Mouse (Mus musculus) ovary, postnatal 36 days (tissue): ENCODE results near the gene Lrp1.

Experiments used
- DNase-seq: peaks from one replicate; pipeline ENCODE4 v3.0.0; 2022; ENCODE audit warnings: low spot score, mixed read lengths

Lrp1 gene

DNA sequence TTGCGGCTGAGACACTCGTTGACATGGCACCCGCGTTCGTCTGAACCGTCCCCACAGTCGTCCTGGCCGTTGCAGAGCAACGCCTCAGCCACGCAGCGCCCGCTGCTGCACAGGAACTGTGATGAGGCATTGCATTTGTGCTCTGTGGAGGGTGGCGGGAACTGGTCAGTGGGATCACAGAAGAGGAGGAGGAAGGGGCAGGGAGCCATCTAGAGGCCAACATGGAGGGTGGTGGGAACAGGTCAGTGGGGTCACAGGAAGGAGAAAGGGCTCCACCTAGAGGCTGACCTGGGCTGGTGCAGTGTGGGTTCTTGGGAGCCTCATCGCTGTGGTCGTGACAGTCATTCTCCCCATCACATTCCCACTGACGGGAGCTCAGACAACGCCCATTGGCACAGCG is 65.2 kb downstream of the Lrp1 start:
- DNase-seq: no peak

DNA sequence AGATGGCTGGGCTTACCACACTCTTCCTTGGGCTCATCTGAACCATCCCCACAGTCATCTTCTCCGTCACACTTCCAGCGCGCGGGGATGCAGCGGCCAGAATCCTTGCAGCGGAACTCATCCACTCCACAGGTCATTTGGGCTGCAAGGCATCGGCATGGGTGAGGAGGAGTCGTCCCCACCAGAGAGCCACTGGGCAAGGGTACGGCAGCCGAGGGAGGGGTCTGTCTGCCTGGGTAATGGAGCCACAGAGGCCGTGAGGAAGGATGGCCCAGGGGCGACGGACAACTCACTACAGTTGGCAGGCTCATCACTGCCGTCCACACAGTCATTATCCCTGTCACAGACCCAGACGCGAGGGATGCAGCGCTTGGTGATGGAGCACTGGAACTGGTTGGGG is 71.1 kb downstream of the Lrp1 start:
- DNase-seq: no peak

GRCm38 (mm10) chr10:127548236-127548635 is 72.7 kb downstream of the Lrp1 start:
- DNase-seq: no peak

DNA sequence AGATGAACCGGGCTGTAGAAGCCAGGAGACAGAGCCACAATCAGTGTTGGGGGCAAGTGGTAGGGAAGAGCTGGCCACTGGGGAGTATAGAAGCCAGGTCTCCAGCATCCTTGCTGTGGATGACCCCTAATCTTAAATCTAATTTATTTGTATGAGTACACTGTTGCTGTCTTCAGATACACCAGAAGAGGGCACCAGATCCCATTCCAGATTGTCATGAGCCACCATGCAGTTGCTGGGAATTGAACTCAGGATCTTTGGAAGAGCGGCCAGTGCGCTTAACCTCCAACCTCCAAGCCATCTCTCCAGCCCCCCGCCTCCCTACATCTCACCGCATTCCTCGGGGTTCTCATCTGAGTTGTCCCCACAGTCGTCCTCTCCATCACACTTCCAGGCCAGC is 74.4 kb downstream of the Lrp1 start:
- no peak for DNase-seq

DNA sequence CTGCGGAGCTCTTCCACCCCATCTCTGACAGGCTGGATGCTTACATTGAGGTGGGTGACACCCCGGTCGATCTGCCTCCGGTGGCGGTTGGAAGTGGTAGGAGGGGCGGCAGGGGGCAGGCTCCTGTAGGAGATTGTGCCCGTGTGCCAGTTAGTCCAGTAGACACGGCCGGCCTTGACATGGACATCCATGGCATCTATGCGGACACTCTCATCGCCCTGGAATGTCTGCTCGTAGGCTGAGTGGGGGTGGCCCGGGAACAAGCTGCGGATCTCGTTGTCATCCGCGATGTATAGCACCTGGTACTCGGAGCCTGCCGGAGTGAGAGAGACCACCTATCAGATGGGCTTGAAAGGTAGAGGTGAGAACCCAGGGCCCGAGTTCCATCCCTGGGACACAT is 76.6 kb downstream of the Lrp1 start:
- DNase-seq: no peak

DNA sequence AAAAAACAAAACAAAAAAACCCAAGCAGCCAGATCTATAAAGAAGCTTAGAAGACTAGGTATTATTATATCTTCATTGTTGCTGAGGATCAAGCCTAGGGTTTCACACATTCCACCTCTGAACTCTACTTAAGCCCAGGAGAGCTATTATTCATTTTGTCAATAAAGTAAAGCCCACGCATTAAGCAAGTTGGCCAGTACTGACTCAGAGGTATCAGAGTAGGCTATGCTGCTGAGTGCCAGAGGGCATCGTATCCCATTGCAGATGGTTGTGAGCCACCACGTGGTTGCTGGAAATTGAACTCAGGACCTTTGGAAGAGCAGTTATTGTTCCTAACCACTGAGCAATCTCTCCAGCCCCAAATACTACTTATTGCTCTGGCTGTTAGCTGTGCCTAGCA is 77.0 kb downstream of the Lrp1 start:
- DNase-seq: no peak

- DNase-seq: no peak
Measured at GRCm38 (mm10) chr10:127542720-127543119, 78.2 kb downstream of the Lrp1 start.

- no peak for DNase-seq
Measured at GRCm38 (mm10) chr10:127542084-127542483, 78.9 kb downstream of the Lrp1 start.

- DNase-seq: no peak
Measured at GRCm38 (mm10) chr10:127541510-127541909, 79.4 kb downstream of the Lrp1 start.

DNA sequence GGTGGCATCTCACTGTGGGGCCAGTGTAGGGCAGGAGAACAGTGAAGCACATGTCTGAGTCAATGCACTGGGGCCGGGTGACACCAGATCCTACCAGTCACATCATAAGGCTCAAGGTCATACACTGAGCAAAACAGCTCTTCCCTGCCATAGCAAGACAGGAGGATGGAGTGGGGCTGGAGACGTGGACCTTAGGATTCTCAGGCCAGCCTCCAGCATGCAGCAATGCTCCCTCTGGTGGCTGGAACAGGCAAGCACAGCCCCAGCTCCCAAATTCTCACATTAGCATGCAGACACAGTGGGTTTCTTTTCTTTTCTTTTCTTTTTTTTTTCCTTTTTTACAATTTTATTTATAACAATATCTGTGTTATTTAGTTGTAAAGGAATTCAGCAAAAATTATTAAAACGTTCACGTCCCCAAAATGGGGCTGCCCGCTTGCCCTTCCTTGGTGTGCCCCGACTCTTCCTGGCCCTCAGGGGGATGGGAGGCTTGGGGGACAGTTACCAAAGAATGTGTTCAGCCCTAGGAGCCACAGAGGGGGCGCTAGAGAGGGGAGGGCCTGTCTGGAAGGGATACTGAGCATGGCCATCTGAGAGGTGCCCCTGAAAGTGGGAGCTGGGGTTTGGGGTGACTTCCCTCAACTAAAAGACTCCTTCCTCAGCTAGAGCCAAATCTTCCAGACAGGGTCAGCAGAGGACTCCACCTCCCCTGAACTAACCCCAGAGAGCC is 82.9 kb downstream of the Lrp1 start:
- peak; percentile 75 for DNase-seq

DNA sequence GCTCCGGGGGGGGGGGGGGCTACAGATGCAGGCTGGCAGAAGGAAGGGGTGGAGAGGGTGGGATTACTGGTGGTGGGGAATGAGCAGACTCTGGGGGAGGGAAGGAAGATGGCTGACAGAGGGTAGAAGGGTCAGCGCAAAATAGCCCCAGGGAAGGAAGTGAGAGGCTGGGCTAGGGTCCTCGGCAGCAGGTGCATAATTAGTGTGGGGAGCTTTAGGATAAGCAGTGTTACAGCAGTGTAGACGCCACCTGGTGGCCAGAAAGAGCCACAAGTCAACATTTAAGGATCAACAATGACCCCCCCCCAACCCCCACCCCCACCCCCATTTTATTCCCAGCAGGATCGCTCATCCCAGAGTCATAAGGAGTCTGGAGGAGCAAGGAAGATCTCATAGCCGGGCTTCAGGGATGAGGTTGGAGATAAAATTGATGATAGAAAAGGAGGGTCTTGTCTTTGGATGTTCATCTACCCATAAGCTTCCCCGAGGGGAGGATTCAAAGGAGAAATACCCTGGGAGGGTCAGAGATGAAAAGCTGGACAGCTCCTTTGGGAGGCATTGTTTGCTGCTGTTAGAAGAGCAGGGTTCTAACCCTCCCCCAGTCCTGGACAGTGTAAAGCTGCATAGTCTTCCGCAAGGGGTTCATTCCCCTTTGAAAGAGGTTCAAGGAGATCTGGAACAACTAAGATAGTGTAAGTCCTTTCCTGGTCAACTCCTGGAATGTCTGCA is 84.2 kb downstream of the Lrp1 start:
- no peak for DNase-seq

DNA sequence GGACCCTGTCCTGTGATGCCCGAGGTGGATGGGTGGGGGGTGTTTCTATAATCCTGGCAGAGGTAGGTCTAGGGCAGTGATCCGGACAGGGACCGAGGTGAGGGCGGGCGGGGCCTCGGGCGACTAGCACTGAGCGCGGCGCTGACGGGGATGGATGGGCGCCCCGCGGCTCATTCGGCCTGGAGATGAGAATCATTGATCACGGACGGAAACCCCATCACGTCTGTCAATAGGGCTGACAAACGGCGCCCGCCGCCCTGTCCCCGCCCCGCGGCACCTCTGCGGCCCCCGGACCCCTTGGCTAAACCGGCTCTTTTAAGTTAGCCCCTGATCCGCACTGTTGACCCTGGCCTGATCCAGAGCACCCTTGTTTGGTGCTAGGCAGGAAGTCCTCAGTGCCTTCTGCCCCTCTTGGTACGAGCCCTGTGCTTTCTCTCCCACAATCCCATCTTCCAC is 86.0 kb downstream of the Lrp1 start:
- no peak for DNase-seq

GRCm38 (mm10) chr10:127534036-127534928 is 86.7 kb downstream of the Lrp1 start, which contains the start of gene Nxph4:
Nxph4 (minus strand) TSS chr10:127534559.
- DNase-seq: no peak

DNA sequence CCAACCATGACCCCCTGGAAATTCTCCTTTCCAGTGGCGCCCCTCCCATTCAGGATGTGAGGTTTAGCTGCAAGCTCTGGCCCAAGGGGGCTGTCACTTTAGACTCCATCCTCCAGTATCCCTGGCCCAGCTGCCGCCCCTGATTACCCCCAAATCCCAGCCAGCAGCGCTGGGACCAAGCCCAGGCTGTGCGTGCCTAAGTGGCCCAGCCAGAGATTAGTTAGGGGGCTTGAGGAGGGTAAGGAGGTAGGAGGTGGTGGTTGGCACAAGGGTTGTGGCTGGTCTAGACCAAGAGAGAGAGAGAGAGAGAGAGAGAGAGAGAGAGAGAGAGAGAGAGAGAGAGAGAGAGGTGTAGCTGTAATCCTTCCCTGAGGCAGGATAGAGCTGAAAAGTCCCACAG is 89.4 kb downstream of the Lrp1 start:
- DNase-seq: no peak

- DNase-seq: no peak
Measured at GRCm38 (mm10) chr10:127530945-127531344, 90.0 kb downstream of the Lrp1 start.

GRCm38 (mm10) chr10:127527481-127527880 is 93.5 kb downstream of the Lrp1 start:
- no peak for DNase-seq

- peak; percentile 73 for DNase-seq
Measured at GRCm38 (mm10) chr10:127526681-127527080, 94.3 kb downstream of the Lrp1 start.

DNA sequence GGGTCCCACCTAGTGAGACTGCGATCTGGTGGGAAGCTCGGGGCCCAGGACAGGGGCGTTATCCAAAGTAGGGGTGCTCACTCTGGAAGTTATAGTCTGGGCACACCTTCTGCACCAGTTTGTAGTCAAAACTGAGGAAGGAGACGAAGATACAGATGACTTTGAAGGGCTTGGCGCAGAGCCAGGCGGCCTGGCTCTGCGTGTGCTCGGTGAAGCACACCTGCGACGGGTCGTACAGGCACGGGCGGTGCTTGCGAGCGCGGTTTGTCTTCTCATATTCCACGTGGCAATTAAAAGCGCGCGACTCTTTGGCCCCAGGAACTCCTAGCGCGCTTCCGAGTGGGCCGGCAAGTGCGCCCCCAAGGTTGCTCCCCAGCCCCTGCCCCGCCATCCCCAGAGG is 94.9 kb downstream of the Lrp1 start:
- DNase-seq: no peak

GRCm38 (mm10) chr10:127524646-127525255 is 96.2 kb downstream of the Lrp1 start:
- no peak for DNase-seq

DNA sequence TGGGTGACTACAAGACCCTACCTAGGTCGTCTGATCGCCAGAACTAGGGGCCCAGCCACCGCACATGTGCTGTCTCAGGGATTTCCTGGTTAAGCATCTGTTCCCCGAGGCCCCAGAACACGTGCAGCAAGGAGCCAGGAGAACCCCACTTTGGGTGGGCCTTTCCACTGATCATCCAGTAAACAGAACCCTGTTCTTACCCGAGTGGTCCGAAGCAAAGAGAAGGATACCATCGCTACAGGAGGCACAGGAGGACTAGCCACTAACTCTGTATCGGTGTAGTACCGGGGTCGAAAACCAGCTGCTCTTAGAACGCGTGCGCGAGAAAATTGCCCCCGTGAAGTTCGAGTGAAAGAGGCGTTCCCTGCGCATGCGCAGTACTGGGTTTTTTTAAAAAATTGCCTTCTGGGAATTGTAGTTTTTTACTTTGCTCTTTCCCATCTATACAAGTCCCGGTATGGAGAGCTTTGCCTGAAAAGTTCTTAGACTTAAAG is 98.8 kb downstream of the Lrp1 start, which contains the start of gene Shmt2:
Gene Shmt2 (minus strand): TSS at position 357 of the 494 bp plus-strand sequence.
- peak; percentile 77 for DNase-seq

- DNase-seq: no peak
Measured at GRCm38 (mm10) chr10:127521611-127522080, 99.3 kb downstream of the Lrp1 start.
